Mouse (Mus musculus) limb, embryonic 10.5 days (tissue): ENCODE data around the gene Tatdn2. TPM values are rescaled to one million over a fixed set of nuclear protein-coding genes. Genes with fewer than 3 reads are reported as not detected.
"Not testable (repeated sequence)": the region's sequence is repeated elsewhere in the genome, so short reads cannot be mapped to it uniquely, and the experiment has no call there.

ENCODE experiments used
- DNase-seq: peaks from one replicate; pipeline ENCODE4 v3.0.0-alpha.2; 2017; ENCODE audit warnings: low spot score
- H3K27ac ChIP-seq: fragments of 300-500 bp; sonication (generic); 2 replicates; pipeline ENCODE4 v1.5.1; 2016; ENCODE audit warnings: mild to moderate bottlenecking
- H3K27me3 ChIP-seq: fragments of 300-500 bp; sonication (generic); 2 replicates; pipeline ENCODE4 v1.6.1; 2016; ENCODE audit warnings: low read depth, mild to moderate bottlenecking; ENCODE audit not compliant: poor library complexity, severe bottlenecking
- H3K36me3 ChIP-seq: fragments of 300-500 bp; sonication (generic); 2 replicates; pipeline ENCODE4 v1.6.1; 2016; ENCODE audit warnings: mild to moderate bottlenecking, moderate library complexity
- H3K4me1 ChIP-seq: fragments of 300-500 bp; sonication (generic); 2 replicates; pipeline ENCODE4 v1.6.1; 2016
- H3K4me3 ChIP-seq: fragments of 300-500 bp; sonication (generic); 2 replicates; pipeline ENCODE4 v1.5.1; 2016; ENCODE audit warnings: mild to moderate bottlenecking, moderate library complexity
- H3K9me3 ChIP-seq: fragments of 300-500 bp; sonication (generic); replicated peaks from 2 replicates; pipeline ENCODE4 v1.6.1; 2016; ENCODE audit warnings: mild to moderate bottlenecking
- whole genome bisulfite sequencing: fragments of 180-500 bp; shearing (Covaris S2); methylation state at CpG from one replicate; pipeline ENCODE4 v1.1.7; 2016; 5-methylcytosine and 5-hydroxymethylcytosine counted together
- polyA plus RNA-seq: library from polyadenylated mRNA; unstranded; fragments of >200 nt; fragmentation: Nextera tagmentation; extraction: Ambion mirVana; gene quantifications from 2 replicates; pipeline ENCODE4 v1.2.1, GENCODE M21; 2016

Tatdn2 gene
- polyA plus RNA-seq, 1 experiment from 2014 or later: 0.48 TPM

GRCm38 (mm10) chr6:113660492-113661352 lies 36.1 kb upstream of the Tatdn2 start:
- Histone ChIP-seq H3K9me3 (no peaks in the 10 kb centered on the region), H3K36me3 (no peaks in the 10 kb centered on the region), H3K27ac (no peak overlapping the region), H3K4me1 (peaks cover 28% of the 10 kb centered on the region), H3K4me3 (no peak overlapping the region), H3K27me3 (no peaks in the 10 kb centered on the region)
- DNase-seq: no peak
- WGBS: 74% methylated on average over 14 of the region's 14 CpGs

GRCm38 (mm10) chr6:113661353-113662241 lies 35.3 kb upstream of the Tatdn2 start:
- WGBS: 70% methylated on average over 12 of the region's 12 CpGs
- H3K27me3 ChIP-seq: no peaks in the 10 kb centered on the region
- peak overlapping the region; percentile 31; the same call in 1 of the 2 replicates for H3K27ac ChIP-seq
- peaks cover 33% of the 10 kb centered on the region for H3K4me1 ChIP-seq
- H3K36me3 ChIP-seq: no peaks in the 10 kb centered on the region
- no peak overlapping the region for H3K4me3 ChIP-seq
- H3K9me3 ChIP-seq: no peaks in the 10 kb centered on the region
- no peak for DNase-seq

GRCm38 (mm10) chr6:113662964-113663700 lies 33.7 kb upstream of the Tatdn2 start:
- Histone ChIP-seq H3K9me3 (no peaks in the 10 kb centered on the region), H3K27ac (no peak overlapping the region), H3K4me1 (peaks cover 41% of the 10 kb centered on the region), H3K27me3 (no peaks in the 10 kb centered on the region), H3K36me3 (no peaks in the 10 kb centered on the region), H3K4me3 (no peak overlapping the region)
- 96% methylated on average over 8 of the region's 8 CpGs for WGBS
- no peak for DNase-seq

- Histone ChIP-seq H3K27ac (no peak overlapping the region), H3K4me1 (peaks cover 52% of the 10 kb centered on the region), H3K27me3 (no peaks in the 10 kb centered on the region), H3K9me3 (no peaks in the 10 kb centered on the region), H3K4me3 (no peak overlapping the region), H3K36me3 (no peaks in the 10 kb centered on the region)
- DNase-seq: no peak
- 89% methylated on average over 7 of the region's 7 CpGs for WGBS
Observed at GRCm38 (mm10) chr6:113664305-113664704, 32.5 kb upstream of the Tatdn2 start.

GRCm38 (mm10) chr6:113667611-113668122 lies 29.2 kb upstream of the Tatdn2 start:
- DNase-seq: no peak
- Histone ChIP-seq H3K4me3 (no peak overlapping the region), H3K36me3 (no peaks in the 10 kb centered on the region), H3K27ac (peak overlapping the region; percentile 61; the same call in 1 of the 2 replicates), H3K9me3 (no peaks in the 10 kb centered on the region), H3K4me1 (peaks cover 40% of the 10 kb centered on the region), H3K27me3 (no peaks in the 10 kb centered on the region)
- WGBS: 69% methylated on average over 8 of the region's 8 CpGs

GRCm38 (mm10) chr6:113668287-113669154 lies 28.3 kb upstream of the Tatdn2 start:
- no peaks in the 10 kb centered on the region for H3K36me3 ChIP-seq
- no peak overlapping the region for H3K4me3 ChIP-seq
- WGBS: 60% methylated on average over 15 of the region's 15 CpGs
- H3K9me3 ChIP-seq: no peaks in the 10 kb centered on the region
- DNase-seq: peak; percentile 51
- no peaks in the 10 kb centered on the region for H3K27me3 ChIP-seq
- H3K27ac ChIP-seq: peak overlapping the region; percentile 64
- H3K4me1 ChIP-seq: peaks cover 40% of the 10 kb centered on the region

- 0 out of 2 replicates have a peak overlapping the region, but pooled peaks have one; percentile 3 for H3K27ac ChIP-seq
- no peak overlapping the region for H3K4me3 ChIP-seq
- no peaks in the 10 kb centered on the region for H3K9me3 ChIP-seq
- WGBS: 48% methylated on average over 7 of the region's 7 CpGs
- peaks cover 40% of the 10 kb centered on the region for H3K4me1 ChIP-seq
- no peak for DNase-seq
- H3K27me3 ChIP-seq: no peaks in the 10 kb centered on the region
- H3K36me3 ChIP-seq: no peaks in the 10 kb centered on the region
Observed at GRCm38 (mm10) chr6:113669821-113670220, 27.0 kb upstream of the Tatdn2 start.

- H3K4me3 ChIP-seq, H3K9me3 ChIP-seq, H3K27ac ChIP-seq, H3K36me3 ChIP-seq, H3K27me3 ChIP-seq, DNase-seq: not testable (repeated sequence)
- 92% methylated on average over 1 of the region's 1 CpGs for WGBS
- H3K4me1 ChIP-seq: peaks cover 30% of the 10 kb centered on the region
Observed at GRCm38 (mm10) chr6:113672029-113672428, 24.8 kb upstream of the Tatdn2 start.

- H3K36me3 ChIP-seq: no peaks in the 10 kb centered on the region
- H3K4me1 ChIP-seq: peaks cover 25% of the 10 kb centered on the region
- DNase-seq: no peak
- no peaks in the 10 kb centered on the region for H3K9me3 ChIP-seq
- no peak overlapping the region for H3K27ac ChIP-seq
- no peaks in the 10 kb centered on the region for H3K27me3 ChIP-seq
- no peak overlapping the region for H3K4me3 ChIP-seq
- 84% methylated on average over 6 of the region's 6 CpGs for WGBS
Observed at GRCm38 (mm10) chr6:113672989-113673388, 23.9 kb upstream of the Tatdn2 start.

GRCm38 (mm10) chr6:113675234-113675633 lies 21.6 kb upstream of the Tatdn2 start:
- no peaks in the 10 kb centered on the region for H3K9me3 ChIP-seq
- WGBS: 76% methylated on average over 4 of the region's 4 CpGs
- H3K27ac ChIP-seq: no peak overlapping the region

GRCm38 (mm10) chr6:113675991-113676390 lies 20.9 kb upstream of the Tatdn2 start:
- Histone ChIP-seq H3K36me3 (no peaks in the 10 kb centered on the region), H3K9me3 (no peaks in the 10 kb centered on the region), H3K4me3 (no peak overlapping the region), H3K27me3 (no peaks in the 10 kb centered on the region), H3K27ac (no peak overlapping the region), H3K4me1 (peaks cover 6% of the 10 kb centered on the region; the same call in 1 of the 2 replicates)
- DNase-seq: no peak
- 92% methylated on average over 9 of the region's 9 CpGs for WGBS

More at GRCm38 (mm10) chr6:113675234-113675633, 21.6 kb upstream of the Tatdn2 start:
- no peak overlapping the region for H3K4me3 ChIP-seq
- H3K36me3 ChIP-seq: no peaks in the 10 kb centered on the region
- H3K27me3 ChIP-seq: no peaks in the 10 kb centered on the region
- DNase-seq: no peak
- peaks cover 6% of the 10 kb centered on the region; the same call in 1 of the 2 replicates for H3K4me1 ChIP-seq
